Mouse (Mus musculus) cortical plate, adult 2 months (tissue): Measurements from ENCODE around the gene Dscam. TPM values are rescaled to one million over a fixed set of nuclear protein-coding genes. Genes with fewer than 3 reads are reported as not detected.

Source experiments
- H3K27ac ChIP-seq: fragments of 200-500 bp; 2 replicates; pipeline ENCODE4 v1.5.1; 2012; ENCODE audit warnings: low read length, control low read depth, inconsistent platforms; ENCODE audit not compliant: insufficient read depth
- H3K4me1 ChIP-seq: fragments of 200-500 bp; 2 replicates; pipeline ENCODE4 v1.6.1; 2011; ENCODE audit warnings: low read length; ENCODE audit not compliant: control insufficient read depth, insufficient read depth
- H3K4me3 ChIP-seq: fragments of 200-500 bp; 2 replicates; pipeline ENCODE4 v1.5.1; 2011; ENCODE audit warnings: mild to moderate bottlenecking, low read length, control low read depth; ENCODE audit not compliant: insufficient read depth
- CTCF ChIP-seq: fragments of 200-500 bp; IDR thresholded peaks from 2 replicates; pipeline ENCODE4 v1.5.1; 2011; ENCODE audit warnings: mild to moderate bottlenecking, control low read depth, low read length; ENCODE audit not compliant: insufficient read depth; ENCODE audit errors: extremely low read depth
- POLR2A ChIP-seq: fragments of 200-500 bp; IDR thresholded peaks from 2 replicates; pipeline ENCODE4 v1.6.1; 2011; ENCODE audit warnings: mild to moderate bottlenecking, low read length, control low read depth; ENCODE audit not compliant: insufficient read depth; ENCODE audit errors: extremely low read depth
- polyA plus RNA-seq: library from polyadenylated mRNA; depleted of rRNA; stranded (reverse); fragments of >200 nt; gene quantifications from 2 replicates; pipeline ENCODE4 v1.2.3, GENCODE M21; 2012

Gene Dscam
- polyA plus RNA-seq, 1 experiment = 20.4 TPM

DNA sequence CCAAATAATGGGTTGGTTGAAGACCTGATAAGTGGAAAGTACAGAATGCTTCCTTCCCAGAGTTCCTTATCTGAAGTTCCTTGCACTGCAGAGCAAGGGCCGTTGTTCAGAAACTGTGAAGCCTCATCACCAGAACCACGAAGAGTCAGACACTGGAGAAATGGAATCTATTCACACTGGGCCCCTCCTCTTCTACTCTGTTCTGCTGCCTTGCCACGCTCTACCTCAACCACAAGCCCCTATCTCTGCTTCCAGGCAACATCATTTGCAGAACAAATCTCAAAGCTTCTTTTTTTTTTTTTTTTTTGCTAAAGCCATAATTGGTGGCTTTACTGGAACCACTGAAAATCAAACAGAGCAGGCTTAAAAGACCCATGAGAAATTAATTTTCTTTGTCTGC, 530.5 kb downstream of the Dscam start:
- H3K4me1 ChIP-seq = peaks cover 1% of the 10 kb centered on the region; the same call in 1 of the 2 replicates
- TF ChIP-seq CTCF (no peak), POLR2A (no peak)
- H3K27ac ChIP-seq = no peak overlapping the region
- H3K4me3 ChIP-seq = no peak overlapping the region

DNA sequence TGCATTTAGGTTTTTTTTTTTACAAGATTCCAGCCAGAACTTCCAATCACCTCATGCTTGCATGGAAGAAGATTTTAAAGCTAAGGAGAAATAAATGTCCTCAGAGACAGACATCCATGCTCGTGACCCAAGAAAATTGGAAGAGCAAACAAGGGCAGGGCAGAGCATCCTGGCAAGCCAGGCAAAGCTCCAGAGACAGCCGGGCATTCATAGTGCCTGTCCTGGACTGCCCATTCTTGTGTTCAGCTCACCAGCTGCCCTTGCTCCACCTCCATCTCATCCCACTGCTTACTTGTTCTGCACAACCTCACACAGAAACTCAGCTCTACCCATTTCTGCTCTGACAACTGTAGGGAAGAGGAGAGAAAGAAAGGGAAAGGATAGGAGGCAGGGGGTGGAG, 534.6 kb downstream of the Dscam start:
- Histone ChIP-seq H3K27ac (peak overlapping the region; percentile 57), H3K4me3 (no peak overlapping the region)
- TF ChIP-seq POLR2A = no peak
- TF ChIP-seq CTCF = no peak

DNA sequence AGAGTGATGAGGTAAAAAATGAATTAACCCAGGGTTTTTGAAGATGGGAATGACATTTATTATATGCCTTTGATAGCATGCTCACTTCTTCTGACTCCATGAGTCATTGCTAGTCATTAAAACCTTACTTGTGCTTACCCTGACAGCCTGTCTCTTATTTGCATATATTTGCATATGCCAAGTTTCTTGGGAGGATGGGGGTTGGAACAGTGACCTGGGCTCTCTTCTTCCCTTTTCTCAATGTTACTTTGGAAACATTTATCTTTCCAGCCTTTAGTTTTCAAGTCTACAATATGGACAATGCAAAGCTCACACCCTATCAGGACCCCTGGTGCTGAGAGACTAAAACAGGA, 535.8 kb downstream of the Dscam start:
- no peak for TF ChIP-seq CTCF
- no peak for TF ChIP-seq POLR2A
- no peak overlapping the region for H3K4me3 ChIP-seq
- H3K4me1 ChIP-seq = peaks cover 14% of the 10 kb centered on the region
- H3K27ac ChIP-seq = no peak overlapping the region

More for the DNA sequence above, 534.6 kb downstream of the Dscam start:
- H3K4me1 ChIP-seq = peaks cover 10% of the 10 kb centered on the region

DNA sequence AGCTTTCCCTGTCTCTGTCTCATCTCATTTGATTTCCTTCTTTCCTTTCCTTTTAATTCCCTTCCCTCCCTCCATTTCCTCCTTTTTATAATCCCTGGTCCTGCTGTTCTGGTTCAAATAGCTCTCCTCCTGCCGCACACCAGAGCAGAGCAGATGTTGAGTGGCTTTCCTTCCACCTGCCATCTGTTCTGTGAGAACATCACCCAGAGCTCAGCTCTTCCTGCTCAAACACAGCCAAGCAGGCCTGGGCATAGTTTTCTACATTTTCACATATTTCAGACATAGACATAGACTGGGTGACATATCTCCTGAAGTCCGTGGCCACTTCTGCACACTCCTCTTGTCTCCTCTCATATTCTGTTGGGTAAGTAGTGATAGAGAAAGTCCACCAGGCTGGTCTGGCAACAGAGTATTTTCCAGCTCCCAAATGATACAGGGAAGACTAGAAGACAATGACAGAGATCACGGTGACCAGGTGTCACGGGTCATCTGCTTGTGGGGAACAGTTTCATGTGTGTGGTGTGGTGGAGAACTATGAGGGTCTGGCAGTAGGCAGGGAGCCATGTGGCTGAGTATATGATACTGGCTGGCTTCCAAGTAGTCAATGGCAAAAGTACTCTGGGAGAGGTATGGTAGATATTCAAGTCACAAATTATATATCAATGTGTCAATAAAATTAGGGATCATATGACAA, 536.3 kb downstream of the Dscam start:
- Histone ChIP-seq H3K27ac (peak overlapping the region; percentile 50; the same call in 1 of the 2 replicates), H3K4me1 (peaks cover 14% of the 10 kb centered on the region), H3K4me3 (no peak overlapping the region)
- TF ChIP-seq CTCF (no peak), POLR2A (no peak)

- no peak overlapping the region; the same call in 1 of the 2 replicates for H3K27ac ChIP-seq
- no peak for TF ChIP-seq POLR2A
- no peak for TF ChIP-seq CTCF
- peaks cover 16% of the 10 kb centered on the region for H3K4me1 ChIP-seq
- no peak overlapping the region for H3K4me3 ChIP-seq
Observed at GRCm38 (mm10) chr16:96630241-96630640, 540.3 kb downstream of the Dscam start.

DNA sequence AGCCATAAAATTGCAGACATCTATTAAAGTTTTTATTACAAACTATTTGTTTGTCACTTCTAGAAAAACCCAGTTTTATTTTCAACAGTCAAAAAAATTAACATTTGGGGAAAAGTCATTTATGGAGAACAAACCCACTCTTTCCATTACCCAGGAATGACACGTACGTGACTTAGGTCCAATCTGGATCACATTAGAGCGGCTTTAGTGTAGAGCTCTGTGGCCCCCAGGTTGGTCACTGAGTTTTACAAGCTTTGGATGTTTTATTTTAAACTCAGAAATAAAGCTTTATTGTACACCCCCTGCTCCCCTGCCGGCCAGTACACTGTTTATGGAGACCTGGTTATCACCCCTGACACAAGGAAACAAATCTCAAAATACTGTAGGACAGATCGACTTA, 540.9 kb downstream of the Dscam start:
- peaks cover 16% of the 10 kb centered on the region for H3K4me1 ChIP-seq
- H3K4me3 ChIP-seq = no peak overlapping the region
- TF ChIP-seq CTCF (no peak), POLR2A (no peak)
- no peak overlapping the region for H3K27ac ChIP-seq

DNA sequence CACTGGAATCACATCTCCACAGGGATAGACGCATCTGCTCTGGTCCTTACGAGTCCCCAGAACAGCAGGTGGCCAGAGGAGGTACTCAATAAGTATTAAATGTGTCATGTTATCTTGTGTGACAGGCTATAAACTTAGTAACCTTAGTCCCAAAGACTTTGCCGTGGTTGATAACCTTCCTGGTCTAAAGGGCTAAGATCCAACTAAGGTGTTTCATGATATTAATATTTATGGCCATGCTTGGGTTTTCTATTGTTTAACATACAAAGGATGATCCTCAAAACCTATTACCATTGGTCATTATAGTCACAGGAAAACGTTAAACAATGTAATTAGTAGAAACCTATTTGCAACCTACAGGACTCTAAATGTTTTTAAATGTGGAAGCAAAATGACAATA, 545.1 kb downstream of the Dscam start:
- Histone ChIP-seq H3K4me3 (no peak overlapping the region), H3K27ac (no peak overlapping the region), H3K4me1 (peaks cover 7% of the 10 kb centered on the region)
- TF ChIP-seq CTCF = no peak
- no peak for TF ChIP-seq POLR2A

DNA sequence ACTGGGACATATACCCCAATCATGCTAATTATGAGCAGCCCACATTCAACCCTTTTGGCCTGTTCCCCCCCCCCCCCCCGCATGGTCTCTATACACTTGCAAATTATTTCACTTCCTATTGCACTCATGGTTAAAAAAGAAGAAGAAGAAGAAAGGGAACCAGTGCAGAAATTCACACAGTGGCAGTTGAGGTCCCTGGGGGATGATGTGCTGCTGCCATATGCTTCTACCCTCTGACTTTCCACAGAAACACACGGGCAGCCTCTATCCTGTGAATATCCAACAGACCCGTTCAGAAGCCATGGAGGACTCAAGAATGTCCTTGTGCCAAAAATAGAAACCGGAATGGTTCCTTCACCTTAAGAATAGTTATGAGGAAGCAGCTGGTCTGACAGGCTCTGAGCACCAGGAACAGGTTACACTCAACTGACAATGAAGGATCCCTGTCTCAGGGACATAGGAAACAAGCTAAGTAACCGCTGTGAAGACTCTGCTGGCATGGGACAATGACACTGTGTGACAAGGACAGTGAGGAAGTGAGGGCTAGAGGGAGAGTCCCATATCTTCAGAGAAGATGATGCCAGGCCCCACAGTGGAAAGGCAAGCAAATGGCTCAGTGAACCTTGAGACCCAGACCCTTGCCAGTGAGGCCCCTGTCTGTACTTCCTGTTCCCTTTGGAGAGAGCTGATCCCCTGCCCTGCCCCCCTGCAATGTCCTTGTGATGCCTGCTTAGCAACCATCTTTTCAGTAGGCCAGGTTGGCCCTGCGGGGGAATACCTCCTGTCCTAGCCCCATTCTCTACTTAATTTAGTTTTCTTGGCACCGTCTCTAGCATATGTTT, 545.8 kb downstream of the Dscam start:
- no peak overlapping the region for H3K4me3 ChIP-seq
- H3K27ac ChIP-seq = no peak overlapping the region

DNA sequence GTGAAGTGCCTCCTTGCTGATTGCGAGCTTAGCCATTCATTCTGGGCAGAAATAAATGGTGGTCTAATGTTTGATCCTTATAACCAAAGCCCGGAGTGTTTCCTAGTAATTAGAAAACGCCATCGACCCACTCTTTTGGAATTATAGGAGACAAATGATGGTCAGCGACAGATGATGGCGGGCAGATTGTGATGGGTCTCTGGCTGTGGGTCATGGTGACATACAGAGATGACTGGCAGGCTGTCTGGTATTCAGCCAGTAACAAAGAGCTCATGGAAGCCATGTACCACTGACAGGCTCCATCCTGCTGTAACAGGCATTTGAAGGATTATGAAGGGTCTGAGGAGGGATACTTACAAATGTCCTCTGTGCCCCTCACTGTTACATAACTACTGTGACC, 549.7 kb downstream of the Dscam start:
- TF ChIP-seq CTCF = no peak
- no peak for TF ChIP-seq POLR2A
- Histone ChIP-seq H3K4me3 (no peak overlapping the region), H3K27ac (no peak overlapping the region), H3K4me1 (peaks cover 3% of the 10 kb centered on the region)

More for the DNA sequence above, 545.8 kb downstream of the Dscam start:
- peaks cover 7% of the 10 kb centered on the region for H3K4me1 ChIP-seq
- TF ChIP-seq CTCF (no peak), POLR2A (no peak)
